Mouse (Mus musculus) bone marrow, adult 2 months (tissue): Measurements from ENCODE around the gene Fggy. TPM values are rescaled to one million over a fixed set of nuclear protein-coding genes. Genes with fewer than 3 reads are reported as not detected.

ENCODE experiments used
- H3K27ac ChIP-seq: fragments of 200-500 bp; 2 replicates; pipeline ENCODE4 v1.5.1; 2012; ENCODE audit warnings: low read depth, mild to moderate bottlenecking, control low read depth, inconsistent platforms, low read length; ENCODE audit not compliant: control insufficient read depth, poor library complexity, insufficient read depth
- H3K4me1 ChIP-seq: fragments of 200-500 bp; 2 replicates; pipeline ENCODE4 v1.6.1; 2011; ENCODE audit warnings: low read length; ENCODE audit not compliant: control insufficient read depth, insufficient read depth
- H3K4me3 ChIP-seq: fragments of 200-500 bp; replicated peaks from 2 replicates; pipeline ENCODE3; 2011; ENCODE audit warnings: mild to moderate bottlenecking, low read depth, low read length, control low read depth; ENCODE audit not compliant: control insufficient read depth
- CTCF ChIP-seq: fragments of 200-500 bp; IDR thresholded peaks from 2 replicates; pipeline ENCODE4 v1.5.1; 2011; ENCODE audit warnings: low read length, control low read depth; ENCODE audit not compliant: control insufficient read depth, insufficient read depth
- POLR2A ChIP-seq: fragments of 200-500 bp; IDR thresholded peaks from 2 replicates; pipeline ENCODE4 v1.6.1; 2011; ENCODE audit warnings: low read depth, mild to moderate bottlenecking, control low read depth, low read length, borderline replicate concordance; ENCODE audit not compliant: control insufficient read depth
- WGBS: fragments of 180-500 bp; shearing (Covaris S2); methylation state at CpG from one replicate; pipeline ENCODE4 v1.1.7; 2018; 5-methylcytosine and 5-hydroxymethylcytosine counted together
- polyA plus RNA-seq: library from polyadenylated mRNA; stranded (reverse); fragments of >200 nt; gene quantifications from 2 replicates; pipeline ENCODE4 v1.2.4, GENCODE M21; 2011; ENCODE audit warnings: low replicate concordance; ENCODE audit not compliant: missing spikeins, insufficient read depth, insufficient read length

Gene Fggy
- polyA plus RNA-seq, 1 experiment: 6.5 TPM

DNA sequence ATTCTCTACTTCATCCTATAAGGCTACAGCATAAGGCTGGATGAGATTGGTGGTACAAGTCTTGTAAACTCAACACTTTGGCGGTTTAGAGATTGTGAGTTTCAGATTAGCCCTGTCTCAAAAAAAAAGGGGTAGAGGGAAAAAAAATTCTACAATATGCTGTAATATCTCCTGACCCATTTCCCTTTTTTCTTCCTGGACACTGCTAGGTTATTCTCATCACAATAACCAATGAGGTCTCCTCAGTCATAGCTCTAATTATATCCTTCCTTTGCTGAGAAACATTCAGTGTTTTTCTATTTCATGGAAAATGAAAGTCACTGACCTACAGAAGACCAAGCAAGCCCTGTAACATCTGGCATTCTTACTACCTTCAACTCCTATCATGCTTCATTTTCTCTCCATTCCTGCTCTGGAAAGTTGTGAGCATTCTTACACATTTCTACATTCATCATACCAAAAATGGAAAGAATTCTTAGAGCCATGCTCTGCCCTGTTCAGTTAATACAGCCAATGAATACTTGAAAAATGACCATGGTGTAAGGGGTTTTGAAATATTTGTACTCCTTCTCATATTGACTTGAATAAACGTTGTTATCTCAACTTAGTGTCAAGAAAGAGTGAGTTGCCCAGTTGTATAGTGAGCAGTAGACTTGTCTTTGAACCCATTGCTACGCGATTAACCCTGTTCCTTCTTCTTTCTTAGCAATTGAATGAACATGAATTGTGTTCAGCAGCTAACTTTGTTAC, 227.0 kb downstream of the Fggy start:
- no peak overlapping the region for H3K4me3 ChIP-seq
- H3K4me1 ChIP-seq: no peaks in the 10 kb centered on the region; the same call in 1 of the 2 replicates
- 71% methylated on average over 4 of the region's 4 CpGs for WGBS
- H3K27ac ChIP-seq: no peak overlapping the region
- TF ChIP-seq CTCF: no peak
- no peak for TF ChIP-seq POLR2A

DNA sequence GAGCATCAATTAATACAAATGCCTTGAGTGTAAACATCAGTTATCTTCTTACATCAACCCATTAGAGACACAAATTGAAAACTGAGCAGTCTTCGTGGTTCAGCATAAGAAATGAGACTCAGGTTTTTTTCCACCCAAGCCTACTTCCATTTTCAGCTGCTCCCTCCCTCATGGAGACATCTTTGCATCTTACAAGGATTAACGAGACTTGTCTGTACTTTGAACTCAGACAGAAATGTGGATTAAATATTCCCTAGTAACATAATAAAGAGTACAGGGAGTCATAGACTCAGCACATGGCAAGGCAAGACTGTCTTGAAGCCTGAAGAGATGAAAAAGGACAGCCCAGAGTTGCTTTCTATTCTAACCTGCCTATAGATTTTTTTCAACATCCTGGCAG, 230.3 kb downstream of the Fggy start:
- Histone ChIP-seq H3K4me3 (no peak overlapping the region), H3K27ac (no peak overlapping the region), H3K4me1 (no peaks in the 10 kb centered on the region)
- TF ChIP-seq CTCF (no peak), POLR2A (no peak)
- 89% methylated on average over 2 of the region's 2 CpGs for WGBS

DNA sequence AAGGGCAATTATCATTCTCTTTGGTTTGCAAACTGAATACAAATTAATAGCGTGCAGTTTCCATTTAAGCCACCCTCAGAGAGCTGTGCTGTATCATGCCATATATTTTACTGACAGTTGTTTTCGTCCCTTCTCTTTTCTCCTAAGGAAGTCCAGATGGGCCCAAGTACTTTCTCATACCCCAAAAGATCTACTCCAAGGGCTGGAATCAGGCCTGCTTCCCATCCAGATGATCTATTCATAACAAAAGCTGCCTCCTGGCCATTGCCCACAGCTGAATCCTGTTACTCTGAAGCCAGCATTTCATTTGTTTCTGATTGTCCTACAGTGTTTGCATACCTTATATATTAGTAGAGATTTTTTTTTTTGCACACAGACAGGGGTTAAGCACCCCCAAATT, 231.6 kb downstream of the Fggy start:
- Histone ChIP-seq H3K4me1 (no peaks in the 10 kb centered on the region), H3K27ac (no peak overlapping the region), H3K4me3 (no peak overlapping the region)
- 87% methylated on average over 2 of the region's 2 CpGs for WGBS
- no peak for TF ChIP-seq POLR2A
- TF ChIP-seq CTCF: no peak

DNA sequence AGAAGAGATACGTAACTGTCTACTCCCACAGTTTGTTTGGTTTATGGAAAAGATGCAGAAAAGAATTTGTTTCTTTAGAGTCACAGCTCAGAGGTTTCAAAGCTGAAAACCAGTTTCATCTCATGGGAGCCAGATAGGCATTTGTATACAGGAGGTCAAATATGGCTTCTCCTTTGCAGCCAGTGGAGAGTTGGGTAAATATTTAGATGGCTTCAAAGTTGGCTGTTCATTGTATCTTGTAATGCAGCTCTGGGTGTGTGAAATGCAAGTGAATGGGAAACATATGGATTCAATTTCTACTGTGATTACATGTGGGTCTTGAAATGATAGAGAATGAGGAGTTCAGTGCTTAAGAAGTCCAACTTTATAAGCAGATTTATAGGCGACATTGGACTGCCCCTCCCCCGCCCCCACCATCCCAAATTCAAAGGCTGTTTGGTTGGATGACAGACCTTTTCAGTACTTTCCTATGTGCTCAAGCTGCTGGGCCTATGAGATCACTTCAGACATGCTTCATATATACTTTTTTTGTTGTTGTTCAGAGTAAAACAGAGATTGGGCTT, 234.7 kb downstream of the Fggy start:
- H3K27ac ChIP-seq: no peak overlapping the region
- WGBS: 80% methylated on average over 3 of the region's 3 CpGs
- H3K4me1 ChIP-seq: no peaks in the 10 kb centered on the region
- TF ChIP-seq POLR2A (no peak), CTCF (no peak)
- no peak overlapping the region for H3K4me3 ChIP-seq

DNA sequence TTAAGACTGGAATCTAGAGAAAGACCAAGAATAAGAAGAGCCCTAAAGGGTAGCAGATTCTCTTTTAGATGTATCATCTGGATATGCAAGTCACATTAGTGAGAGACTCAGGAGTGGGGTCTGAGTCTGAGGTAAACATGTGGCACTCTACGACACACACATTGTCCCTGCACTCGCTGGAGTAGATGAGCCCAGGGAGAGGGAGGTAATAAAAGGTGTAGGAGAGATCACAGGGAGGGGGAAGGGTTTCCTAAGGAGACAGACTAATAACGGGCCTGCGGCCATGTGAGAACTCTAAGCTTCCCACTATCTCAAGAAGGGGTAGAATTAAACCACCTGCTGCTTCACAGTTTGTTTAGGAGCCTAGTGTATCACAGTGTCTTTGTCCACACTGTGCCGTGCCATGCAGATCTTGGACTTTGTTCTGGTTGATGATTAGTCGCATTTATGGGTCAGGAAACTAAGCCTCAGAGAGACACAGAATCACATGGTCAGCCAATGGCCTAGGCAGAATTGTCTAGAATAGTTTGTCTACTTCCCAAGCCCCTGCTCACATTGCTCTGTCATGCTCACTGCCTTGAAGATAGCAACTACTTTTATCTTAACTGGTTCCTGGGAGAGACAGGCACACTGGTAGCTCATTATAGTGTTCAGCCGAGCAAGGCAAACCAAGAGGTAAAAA, 236.5 kb downstream of the Fggy start:
- no peak overlapping the region for H3K4me3 ChIP-seq
- H3K4me1 ChIP-seq: no peaks in the 10 kb centered on the region
- H3K27ac ChIP-seq: no peak overlapping the region
- TF ChIP-seq POLR2A (no peak), CTCF (no peak)
- 83% methylated on average over 7 of the region's 7 CpGs for WGBS

DNA sequence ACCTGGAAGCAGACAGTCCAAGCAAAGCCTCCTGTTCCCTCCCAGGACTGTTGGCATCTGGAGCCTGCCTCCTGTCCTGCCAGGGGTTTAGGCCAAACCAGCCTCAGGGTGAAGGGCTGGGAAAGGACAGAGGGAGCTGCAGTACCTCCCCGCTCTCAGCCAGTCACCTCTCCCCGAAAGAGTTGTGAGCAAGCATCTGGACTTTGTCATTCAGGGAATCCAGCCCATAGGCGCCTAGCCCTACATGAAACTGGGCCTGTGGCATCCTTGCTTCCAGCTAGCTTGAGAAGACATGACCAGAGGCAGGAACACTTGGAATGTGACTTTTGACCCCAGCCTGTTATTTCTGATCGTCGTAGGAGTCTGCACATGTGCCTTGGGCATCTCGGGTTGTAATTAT, 237.3 kb downstream of the Fggy start:
- TF ChIP-seq CTCF: no peak
- no peak for TF ChIP-seq POLR2A
- H3K4me3 ChIP-seq: no peak overlapping the region
- no peak overlapping the region for H3K27ac ChIP-seq
- WGBS: 84% methylated on average over 6 of the region's 6 CpGs
- no peaks in the 10 kb centered on the region for H3K4me1 ChIP-seq

DNA sequence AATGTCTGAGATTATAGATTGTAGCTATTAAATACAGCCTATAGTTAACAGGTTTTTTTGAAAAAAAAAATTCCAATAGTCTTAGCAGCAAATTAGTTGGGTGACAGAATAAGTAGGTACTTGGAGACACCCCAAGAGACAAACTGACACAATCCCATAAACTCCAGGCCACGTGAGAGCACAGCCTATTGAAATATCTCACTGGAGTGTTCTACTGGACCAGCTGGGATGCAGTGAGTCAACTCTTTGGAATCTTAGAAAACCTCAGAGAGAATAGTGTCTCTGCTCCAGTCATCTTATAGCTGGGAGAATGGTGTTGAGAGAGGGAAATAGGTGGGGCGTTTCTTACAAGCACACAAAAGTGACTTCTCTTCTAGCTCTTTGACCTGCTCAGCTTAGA, 238.0 kb downstream of the Fggy start:
- H3K4me3 ChIP-seq: no peak overlapping the region
- no peaks in the 10 kb centered on the region for H3K4me1 ChIP-seq
- WGBS: 86% methylated on average over 2 of the region's 2 CpGs
- TF ChIP-seq CTCF (no peak), POLR2A (no peak)
- H3K27ac ChIP-seq: no peak overlapping the region

DNA sequence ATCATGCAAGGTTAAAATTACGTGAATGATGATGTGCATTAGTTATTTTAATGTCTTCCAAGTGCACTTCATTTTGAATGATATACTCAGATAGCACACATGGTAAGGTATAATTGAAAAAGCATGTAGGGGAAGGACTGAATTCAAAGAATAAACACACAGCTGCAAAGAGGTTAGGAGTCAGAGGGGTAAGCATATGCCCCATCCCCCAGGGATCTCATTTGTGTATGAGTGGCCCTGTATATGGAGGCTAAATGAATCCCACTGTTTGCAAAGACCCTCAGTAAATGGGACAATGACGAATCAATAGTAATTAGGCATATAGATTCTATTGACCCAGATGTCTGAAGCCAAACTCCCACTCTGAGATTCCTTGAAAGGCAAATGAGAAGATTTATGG, 262.3 kb downstream of the Fggy start:
- Histone ChIP-seq H3K27ac (no peak overlapping the region), H3K4me3 (no peak overlapping the region), H3K4me1 (no peaks in the 10 kb centered on the region)
- WGBS: 73% methylated on average over 2 of the region's 2 CpGs
- TF ChIP-seq CTCF (no peak), POLR2A (no peak)
